Mouse (Mus musculus): ENCODE results near the gene Cyp1a1. TPM values are rescaled to one million over a fixed set of nuclear protein-coding genes. Genes with fewer than 3 reads are reported as not detected.

Cyp1a1 gene
- total and polyA plus RNA-seq, 2 experiments from 2014 or later, result 0.05 TPM; not detected in 1

- ATAC-seq (ENCODE audit: insufficient read depth, low read depth), result no peak
- H3K9me3 ChIP-seq (replicated peaks; ENCODE audit: control insufficient read depth, low read length), result no peaks in the 10 kb centered on the region
- H3K27me3 ChIP-seq (ENCODE audit: control insufficient read depth, insufficient read depth, low read length), result no peaks in the 10 kb centered on the region
- no peaks in the 10 kb centered on the region for H3K4me1 ChIP-seq (ENCODE audit: control insufficient read depth, insufficient read depth)
- no peak for DNase-seq (ENCODE audit: low spot score)
- H3K36me3 ChIP-seq (replicated peaks; ENCODE audit: control insufficient read depth, insufficient read depth, low read length), result no peaks in the 10 kb centered on the region
- TF ChIP-seq EP300 (IDR thresholded peaks at IDR 0.05; ENCODE audit: low read depth) (no peak), CTCF (IDR thresholded peaks at IDR 0.05; ENCODE audit: low read depth) (no peak)
- no peak overlapping the region for H3K27ac ChIP-seq (ENCODE audit: low read depth)
- 70% methylated on average over 5 of the region's 5 CpGs for WGBS
- no peak overlapping the region for H3K4me2 ChIP-seq (ENCODE audit: low read depth, low read length)
- no peak overlapping the region for H3K4me3 ChIP-seq (ENCODE audit: low read depth, low read length)
- H3K9ac ChIP-seq (replicated peaks; ENCODE audit: low read depth, low read length), result no peak overlapping the region
These were observed 16.2 kb upstream of the Cyp1a1 start for GRCm38 (mm10) chr9:57671500-57671899.

- TF ChIP-seq EP300 (IDR thresholded peaks at IDR 0.05; ENCODE audit: low read depth), result no peak
- no peak for TF ChIP-seq CTCF (IDR thresholded peaks at IDR 0.05; ENCODE audit: low read depth)
- H3K27me3 ChIP-seq (ENCODE audit: control insufficient read depth, insufficient read depth, low read length), result no peaks in the 10 kb centered on the region
- no peak overlapping the region for H3K4me2 ChIP-seq (ENCODE audit: low read depth, low read length)
- DNase-seq (ENCODE audit: low spot score), result no peak
- no peaks in the 10 kb centered on the region for H3K4me1 ChIP-seq (ENCODE audit: control insufficient read depth, insufficient read depth)
- no peak overlapping the region for H3K9ac ChIP-seq (replicated peaks; ENCODE audit: low read depth, low read length)
- no peaks in the 10 kb centered on the region for H3K36me3 ChIP-seq (replicated peaks; ENCODE audit: control insufficient read depth, insufficient read depth, low read length)
- H3K4me3 ChIP-seq (ENCODE audit: low read depth, low read length), result no peak overlapping the region
- 73% methylated on average over 10 of the region's 10 CpGs for WGBS
- H3K27ac ChIP-seq (ENCODE audit: low read depth), result no peak overlapping the region
- ATAC-seq (ENCODE audit: insufficient read depth, low read depth), result no peak
- no peaks in the 10 kb centered on the region for H3K9me3 ChIP-seq (replicated peaks; ENCODE audit: control insufficient read depth, low read length)
These were observed 6.3 kb upstream of the Cyp1a1 start for GRCm38 (mm10) chr9:57681411-57681810.

GRCm38 (mm10) chr9:57683520-57683919 lies 4.2 kb upstream of the Cyp1a1 start, which contains the start of gene Cyp1a2:
Gene Cyp1a2, minus strand, starts transcription at chr9:57683703.
- WGBS, result 66% methylated on average over 5 of the region's 5 CpGs
- ATAC-seq (ENCODE audit: insufficient read depth, low read depth), result no peak

GRCm38 (mm10) chr9:57686011-57686410 lies 1.7 kb upstream of the Cyp1a1 start:
- WGBS, result 82% methylated on average over 5 of the region's 5 CpGs
- DNase-seq (ENCODE audit: low spot score) (no peak), ATAC-seq (ENCODE audit: insufficient read depth, low read depth) (no peak)
- H3K27me3 ChIP-seq (ENCODE audit: control insufficient read depth, insufficient read depth, low read length), result no peaks in the 10 kb centered on the region
- H3K36me3 ChIP-seq (replicated peaks; ENCODE audit: control insufficient read depth, insufficient read depth, low read length), result no peaks in the 10 kb centered on the region
- H3K4me2 ChIP-seq (ENCODE audit: low read depth, low read length), result no peak overlapping the region
- TF ChIP-seq CTCF (IDR thresholded peaks at IDR 0.05; ENCODE audit: low read depth), result no peak
- no peak for TF ChIP-seq EP300 (IDR thresholded peaks at IDR 0.05; ENCODE audit: low read depth)
- no peaks in the 10 kb centered on the region for H3K4me1 ChIP-seq (ENCODE audit: control insufficient read depth, insufficient read depth)
- no peak overlapping the region for H3K4me3 ChIP-seq (ENCODE audit: low read depth, low read length)
- H3K9ac ChIP-seq (replicated peaks; ENCODE audit: low read depth, low read length), result no peak overlapping the region
- no peak overlapping the region for H3K27ac ChIP-seq (ENCODE audit: low read depth)
- no peaks in the 10 kb centered on the region for H3K9me3 ChIP-seq (replicated peaks; ENCODE audit: control insufficient read depth, low read length)

More at GRCm38 (mm10) chr9:57683520-57683919, 4.2 kb upstream of the Cyp1a1 start, which contains the start of gene Cyp1a2:
- Histone ChIP-seq H3K4me1 (ENCODE audit: control insufficient read depth, insufficient read depth) (no peaks in the 10 kb centered on the region), H3K4me2 (ENCODE audit: low read depth, low read length) (no peak within 1 kb of the TSS), H3K36me3 (replicated peaks; ENCODE audit: control insufficient read depth, insufficient read depth, low read length) (no peaks in the 10 kb centered on the region), H3K27ac (ENCODE audit: low read depth) (no peak within 1 kb of the TSS), H3K27me3 (ENCODE audit: control insufficient read depth, insufficient read depth, low read length) (no peaks in the 10 kb centered on the region), H3K9ac (replicated peaks; ENCODE audit: low read depth, low read length) (no peak within 1 kb of the TSS), H3K4me3 (ENCODE audit: low read depth, low read length) (no peak within 1 kb of the TSS), H3K9me3 (replicated peaks; ENCODE audit: control insufficient read depth, low read length) (no peaks in the 10 kb centered on the region)
- TF ChIP-seq CTCF (IDR thresholded peaks at IDR 0.05; ENCODE audit: low read depth) (no peak), EP300 (IDR thresholded peaks at IDR 0.05; ENCODE audit: low read depth) (no peak)
- no peak for DNase-seq (ENCODE audit: low spot score)

- H3K4me2 ChIP-seq (ENCODE audit: low read depth, low read length), result no peak overlapping the region
- no peak overlapping the region for H3K4me3 ChIP-seq (ENCODE audit: low read depth, low read length)
- whole genome bisulfite sequencing, result 52% methylated on average over 2 of the region's 2 CpGs
- no peaks in the 10 kb centered on the region for H3K9me3 ChIP-seq (replicated peaks; ENCODE audit: control insufficient read depth, low read length)
- no peak overlapping the region for H3K27ac ChIP-seq (ENCODE audit: low read depth)
- H3K4me1 ChIP-seq (ENCODE audit: control insufficient read depth, insufficient read depth), result no peaks in the 10 kb centered on the region
- no peaks in the 10 kb centered on the region for H3K27me3 ChIP-seq (ENCODE audit: control insufficient read depth, insufficient read depth, low read length)
- H3K36me3 ChIP-seq (replicated peaks; ENCODE audit: control insufficient read depth, insufficient read depth, low read length), result no peaks in the 10 kb centered on the region
- H3K9ac ChIP-seq (replicated peaks; ENCODE audit: low read depth, low read length), result no peak overlapping the region
- no peak for TF ChIP-seq EP300 (IDR thresholded peaks at IDR 0.05; ENCODE audit: low read depth)
- TF ChIP-seq CTCF (IDR thresholded peaks at IDR 0.05; ENCODE audit: low read depth), result 0 out of 2 replicates have a peak, but pooled peaks have one; percentile 3
- ATAC-seq (ENCODE audit: insufficient read depth, low read depth), result no peak
- DNase-seq (ENCODE audit: low spot score), result no peak
These were observed 430 bp downstream of the Cyp1a1 start for GRCm38 (mm10) chr9:57688158-57688557.

GRCm38 (mm10) chr9:57688606-57689005 lies 878 bp downstream of the Cyp1a1 start:
- no peak overlapping the region for H3K9ac ChIP-seq (replicated peaks; ENCODE audit: low read depth, low read length)
- TF ChIP-seq EP300 (IDR thresholded peaks at IDR 0.05; ENCODE audit: low read depth) (no peak), CTCF (IDR thresholded peaks at IDR 0.05; ENCODE audit: low read depth) (no peak)
- H3K4me3 ChIP-seq (ENCODE audit: low read depth, low read length), result no peak overlapping the region
- no peak overlapping the region for H3K27ac ChIP-seq (ENCODE audit: low read depth)
- ATAC-seq (ENCODE audit: insufficient read depth, low read depth) (no peak), DNase-seq (ENCODE audit: low spot score) (no peak)
- H3K4me1 ChIP-seq (ENCODE audit: control insufficient read depth, insufficient read depth), result no peaks in the 10 kb centered on the region
- H3K4me2 ChIP-seq (ENCODE audit: low read depth, low read length), result no peak overlapping the region
- no peaks in the 10 kb centered on the region for H3K36me3 ChIP-seq (replicated peaks; ENCODE audit: control insufficient read depth, insufficient read depth, low read length)
- WGBS, result 60% methylated on average over 2 of the region's 2 CpGs
- no peaks in the 10 kb centered on the region for H3K9me3 ChIP-seq (replicated peaks; ENCODE audit: control insufficient read depth, low read length)
- H3K27me3 ChIP-seq (ENCODE audit: control insufficient read depth, insufficient read depth, low read length), result no peaks in the 10 kb centered on the region

Data from heart, postnatal 0 days (tissue).